Mouse (Mus musculus): ENCODE results near the gene Ajap1. TPM values are rescaled to one million over a fixed set of nuclear protein-coding genes. Genes with fewer than 3 reads are reported as not detected.

Gene Ajap1
- polyA plus RNA-seq (2015; fragmentation: Nextera tagmentation; extraction: Ambion mirVana): 14.3 and 15.0 TPM in 2 replicates

- H3K9ac ChIP-seq (ENCODE audit: low read depth, low read length): peak within 1 kb of the TSS; percentile 89
- no peaks in the 10 kb centered on the region for H3K36me3 ChIP-seq (ENCODE audit: control insufficient read depth, insufficient read depth, low read length)
- peak within 1 kb of the TSS; percentile 83 for H3K27ac ChIP-seq (ENCODE audit: low read depth, low read length)
- ATAC-seq: peak; percentile 63
- under 1% methylated on average over 64 of the region's 114 CpGs for WGBS
- peaks cover 56% of the 10 kb centered on the region for H3K4me1 ChIP-seq (ENCODE audit: control insufficient read depth, insufficient read depth, low read depth, low read length)
- peak within 1 kb of the TSS; percentile 87 for H3K4me2 ChIP-seq (ENCODE audit: low read length)
- 0 out of 2 replicates have a peak, but pooled peaks cover 2% of the 10 kb centered on the region for H3K27me3 ChIP-seq (replicated peaks; ENCODE audit: control insufficient read depth, insufficient read depth, low read length)
- peak within 1 kb of the TSS; percentile 74 for H3K4me3 ChIP-seq (ENCODE audit: low read length)
- H3K9me3 ChIP-seq (ENCODE audit: control insufficient read depth, low read length): no peaks in the 10 kb centered on the region
Observed at GRCm38 (mm10) chr4:153482459-153483338, at the start of gene Ajap1. Ajap1 (minus strand) TSS chr4:153482811.

GRCm38 (mm10) chr4:153530536-153530935 lies 47.9 kb upstream of the Ajap1 start:
- Histone ChIP-seq H3K4me3 (ENCODE audit: low read length) (no peak overlapping the region), H3K9ac (ENCODE audit: low read depth, low read length) (no peak overlapping the region), H3K36me3 (ENCODE audit: control insufficient read depth, insufficient read depth, low read length) (no peaks in the 10 kb centered on the region), H3K4me2 (ENCODE audit: low read length) (no peak overlapping the region), H3K4me1 (ENCODE audit: control insufficient read depth, insufficient read depth, low read depth, low read length) (no peaks in the 10 kb centered on the region; the same call in 1 of the 2 replicates), H3K27ac (ENCODE audit: low read depth, low read length) (no peak overlapping the region), H3K9me3 (ENCODE audit: control insufficient read depth, low read length) (no peaks in the 10 kb centered on the region), H3K27me3 (replicated peaks; ENCODE audit: control insufficient read depth, insufficient read depth, low read length) (no peaks in the 10 kb centered on the region)
- peak; percentile 52; the same call in 1 of the 2 replicates for ATAC-seq
- whole genome bisulfite sequencing: 62% methylated on average over 14 of the region's 14 CpGs

- Histone ChIP-seq H3K4me2 (ENCODE audit: low read length) (no peak overlapping the region), H3K9me3 (ENCODE audit: control insufficient read depth, low read length) (no peaks in the 10 kb centered on the region)
Observed at GRCm38 (mm10) chr4:153521601-153522000, 39.0 kb upstream of the Ajap1 start.

GRCm38 (mm10) chr4:153519888-153520287 lies 37.3 kb upstream of the Ajap1 start:
- Histone ChIP-seq H3K4me3 (ENCODE audit: low read length) (no peak overlapping the region), H3K4me2 (ENCODE audit: low read length) (no peak overlapping the region), H3K27me3 (replicated peaks; ENCODE audit: control insufficient read depth, insufficient read depth, low read length) (no peaks in the 10 kb centered on the region), H3K4me1 (ENCODE audit: control insufficient read depth, insufficient read depth, low read depth, low read length) (peaks cover 4% of the 10 kb centered on the region; the same call in 1 of the 2 replicates), H3K9me3 (ENCODE audit: control insufficient read depth, low read length) (no peaks in the 10 kb centered on the region), H3K27ac (ENCODE audit: low read depth, low read length) (no peak overlapping the region), H3K9ac (ENCODE audit: low read depth, low read length) (no peak overlapping the region), H3K36me3 (ENCODE audit: control insufficient read depth, insufficient read depth, low read length) (no peaks in the 10 kb centered on the region)
- ATAC-seq: no peak
- WGBS: 96% methylated on average over 3 of the region's 3 CpGs

More at GRCm38 (mm10) chr4:153521601-153522000, 39.0 kb upstream of the Ajap1 start:
- 75% methylated on average over 1 of the region's 1 CpGs for WGBS
- Histone ChIP-seq H3K27me3 (replicated peaks; ENCODE audit: control insufficient read depth, insufficient read depth, low read length) (no peaks in the 10 kb centered on the region), H3K4me1 (ENCODE audit: control insufficient read depth, insufficient read depth, low read depth, low read length) (no peaks in the 10 kb centered on the region), H3K27ac (ENCODE audit: low read depth, low read length) (no peak overlapping the region), H3K4me3 (ENCODE audit: low read length) (no peak overlapping the region), H3K9ac (ENCODE audit: low read depth, low read length) (no peak overlapping the region), H3K36me3 (ENCODE audit: control insufficient read depth, insufficient read depth, low read length) (no peaks in the 10 kb centered on the region)
- no peak for ATAC-seq

- Histone ChIP-seq H3K27ac (ENCODE audit: low read depth, low read length) (no peak overlapping the region), H3K27me3 (replicated peaks; ENCODE audit: control insufficient read depth, insufficient read depth, low read length) (no peaks in the 10 kb centered on the region), H3K4me1 (ENCODE audit: control insufficient read depth, insufficient read depth, low read depth, low read length) (peaks cover 4% of the 10 kb centered on the region; the same call in 1 of the 2 replicates), H3K4me3 (ENCODE audit: low read length) (no peak overlapping the region), H3K36me3 (ENCODE audit: control insufficient read depth, insufficient read depth, low read length) (no peaks in the 10 kb centered on the region), H3K9me3 (ENCODE audit: control insufficient read depth, low read length) (no peaks in the 10 kb centered on the region), H3K9ac (ENCODE audit: low read depth, low read length) (no peak overlapping the region), H3K4me2 (ENCODE audit: low read length) (no peak overlapping the region)
- ATAC-seq: no peak
- 81% methylated on average over 1 of the region's 1 CpGs for WGBS
Observed at GRCm38 (mm10) chr4:153519289-153519688, 36.7 kb upstream of the Ajap1 start.

GRCm38 (mm10) chr4:153515786-153516185 lies 33.2 kb upstream of the Ajap1 start:
- H3K9ac ChIP-seq (ENCODE audit: low read depth, low read length): no peak overlapping the region
- no peak overlapping the region for H3K4me3 ChIP-seq (ENCODE audit: low read length)
- no peak for ATAC-seq
- no peaks in the 10 kb centered on the region for H3K9me3 ChIP-seq (ENCODE audit: control insufficient read depth, low read length)
- WGBS: 38% methylated on average over 10 of the region's 10 CpGs
- H3K36me3 ChIP-seq (ENCODE audit: control insufficient read depth, insufficient read depth, low read length): no peaks in the 10 kb centered on the region
- H3K27ac ChIP-seq (ENCODE audit: low read depth, low read length): no peak overlapping the region
- H3K27me3 ChIP-seq (replicated peaks; ENCODE audit: control insufficient read depth, insufficient read depth, low read length): no peaks in the 10 kb centered on the region
- H3K4me2 ChIP-seq (ENCODE audit: low read length): no peak overlapping the region
- H3K4me1 ChIP-seq (ENCODE audit: control insufficient read depth, insufficient read depth, low read depth, low read length): peaks cover 4% of the 10 kb centered on the region; the same call in 1 of the 2 replicates

GRCm38 (mm10) chr4:153514071-153514470 lies 31.5 kb upstream of the Ajap1 start:
- no peak overlapping the region for H3K4me2 ChIP-seq (ENCODE audit: low read length)
- no peaks in the 10 kb centered on the region for H3K36me3 ChIP-seq (ENCODE audit: control insufficient read depth, insufficient read depth, low read length)
- no peak for ATAC-seq
- H3K27ac ChIP-seq (ENCODE audit: low read depth, low read length): no peak overlapping the region
- H3K4me1 ChIP-seq (ENCODE audit: control insufficient read depth, insufficient read depth, low read depth, low read length): peaks cover 4% of the 10 kb centered on the region; the same call in 1 of the 2 replicates
- WGBS: 74% methylated on average over 6 of the region's 6 CpGs
- no peak overlapping the region for H3K4me3 ChIP-seq (ENCODE audit: low read length)
- no peaks in the 10 kb centered on the region for H3K9me3 ChIP-seq (ENCODE audit: control insufficient read depth, low read length)
- no peak overlapping the region for H3K9ac ChIP-seq (ENCODE audit: low read depth, low read length)
- no peaks in the 10 kb centered on the region for H3K27me3 ChIP-seq (replicated peaks; ENCODE audit: control insufficient read depth, insufficient read depth, low read length)

GRCm38 (mm10) chr4:153511530-153511929 lies 28.9 kb upstream of the Ajap1 start:
- Histone ChIP-seq H3K4me3 (ENCODE audit: low read length) (no peak overlapping the region), H3K27ac (ENCODE audit: low read depth, low read length) (no peak overlapping the region), H3K4me1 (ENCODE audit: control insufficient read depth, insufficient read depth, low read depth, low read length) (peaks cover 4% of the 10 kb centered on the region; the same call in 1 of the 2 replicates), H3K9ac (ENCODE audit: low read depth, low read length) (no peak overlapping the region), H3K36me3 (ENCODE audit: control insufficient read depth, insufficient read depth, low read length) (no peaks in the 10 kb centered on the region), H3K27me3 (replicated peaks; ENCODE audit: control insufficient read depth, insufficient read depth, low read length) (no peaks in the 10 kb centered on the region), H3K9me3 (ENCODE audit: control insufficient read depth, low read length) (no peaks in the 10 kb centered on the region), H3K4me2 (ENCODE audit: low read length) (no peak overlapping the region)
- WGBS: 100% methylated on average over 1 of the region's 1 CpGs
- ATAC-seq: no peak

GRCm38 (mm10) chr4:153501936-153502335 lies 19.3 kb upstream of the Ajap1 start:
- no peak for ATAC-seq
- H3K36me3 ChIP-seq (ENCODE audit: control insufficient read depth, insufficient read depth, low read length): no peaks in the 10 kb centered on the region
- no peaks in the 10 kb centered on the region for H3K9me3 ChIP-seq (ENCODE audit: control insufficient read depth, low read length)
- 89% methylated on average over 7 of the region's 7 CpGs for WGBS
- H3K4me2 ChIP-seq (ENCODE audit: low read length): no peak overlapping the region
- H3K27ac ChIP-seq (ENCODE audit: low read depth, low read length): no peak overlapping the region
- H3K9ac ChIP-seq (ENCODE audit: low read depth, low read length): no peak overlapping the region
- H3K4me1 ChIP-seq (ENCODE audit: control insufficient read depth, insufficient read depth, low read depth, low read length): no peaks in the 10 kb centered on the region
- no peaks in the 10 kb centered on the region for H3K27me3 ChIP-seq (replicated peaks; ENCODE audit: control insufficient read depth, insufficient read depth, low read length)
- H3K4me3 ChIP-seq (ENCODE audit: low read length): no peak overlapping the region
